Mouse (Mus musculus): ENCODE results near the gene Pdcd6. TPM values are rescaled to one million over a fixed set of nuclear protein-coding genes. Genes with fewer than 3 reads are reported as not detected.

The Pdcd6 gene
- 157 and 174 TPM in 2 replicates for polyA plus RNA-seq (2014; fragmentation: Nextera tagmentation; extraction: Ambion mirVana)

GRCm38 (mm10) chr13:74317170-74317849 lies at the start of gene Pdcd6:
Gene Pdcd6, minus strand, starts transcription at chr13:74317580.
- 1% methylated on average over 36 of the region's 36 CpGs for WGBS
- ATAC-seq (ENCODE audit: insufficient number of reproducible peaks, insufficient read depth, low FRiP score, low read depth) = peak; percentile 100
- Histone ChIP-seq H3K4me2 (replicated peaks; ENCODE audit: low read depth, low read length) (peak within 1 kb of the TSS; percentile 54), H3K9ac (replicated peaks; ENCODE audit: low read depth, low read length) (peak within 1 kb of the TSS; percentile 59), H3K4me1 (ENCODE audit: control insufficient read depth, insufficient read depth, low read length) (0 out of 2 replicates have a peak, but pooled peaks cover 5% of the 10 kb centered on the region), H3K4me3 (ENCODE audit: low read depth, low read length) (peak within 1 kb of the TSS; percentile 65), H3K9me3 (ENCODE audit: control insufficient read depth, low read depth, low read length) (no peaks in the 10 kb centered on the region), H3K36me3 (ENCODE audit: control insufficient read depth, insufficient read depth, low read length) (peaks cover 21% of the 10 kb centered on the region), H3K27ac (ENCODE audit: low read length) (peak within 1 kb of the TSS; percentile 4; the same call in 1 of the 2 replicates), H3K27me3 (ENCODE audit: control insufficient read depth, insufficient read depth, low read length) (no peaks in the 10 kb centered on the region)

GRCm38 (mm10) chr13:74363859-74364235 lies 46.5 kb upstream of the Pdcd6 start, which contains the start of gene Lrrc14b:
Gene Lrrc14b, minus strand, starts transcription at chr13:74364005.
- H3K36me3 ChIP-seq (ENCODE audit: control insufficient read depth, insufficient read depth, low read length) = peaks cover 15% of the 10 kb centered on the region
- no peaks in the 10 kb centered on the region for H3K9me3 ChIP-seq (ENCODE audit: control insufficient read depth, low read depth, low read length)
- H3K27me3 ChIP-seq (ENCODE audit: control insufficient read depth, insufficient read depth, low read length) = no peaks in the 10 kb centered on the region
- H3K27ac ChIP-seq (ENCODE audit: low read length) = no peak within 1 kb of the TSS
- WGBS = 73% methylated on average over 8 of the region's 8 CpGs
- H3K4me2 ChIP-seq (replicated peaks; ENCODE audit: low read depth, low read length) = no peak within 1 kb of the TSS
- no peak within 1 kb of the TSS for H3K9ac ChIP-seq (replicated peaks; ENCODE audit: low read depth, low read length)
- no peaks in the 10 kb centered on the region for H3K4me1 ChIP-seq (ENCODE audit: control insufficient read depth, insufficient read depth, low read length)
- no peak within 1 kb of the TSS for H3K4me3 ChIP-seq (ENCODE audit: low read depth, low read length)
- no peak for ATAC-seq (ENCODE audit: insufficient number of reproducible peaks, insufficient read depth, low FRiP score, low read depth)

- no peaks in the 10 kb centered on the region for H3K27me3 ChIP-seq (ENCODE audit: control insufficient read depth, insufficient read depth, low read length)
- peaks cover 20% of the 10 kb centered on the region for H3K36me3 ChIP-seq (ENCODE audit: control insufficient read depth, insufficient read depth, low read length)
- ATAC-seq (ENCODE audit: insufficient number of reproducible peaks, insufficient read depth, low FRiP score, low read depth) = peak; percentile 33; the same call in 1 of the 2 replicates
- WGBS = 88% methylated on average over 13 of the region's 13 CpGs
- H3K4me1 ChIP-seq (ENCODE audit: control insufficient read depth, insufficient read depth, low read length) = no peaks in the 10 kb centered on the region
- no peak overlapping the region for H3K9ac ChIP-seq (replicated peaks; ENCODE audit: low read depth, low read length)
- H3K9me3 ChIP-seq (ENCODE audit: control insufficient read depth, low read depth, low read length) = no peaks in the 10 kb centered on the region
- H3K4me2 ChIP-seq (replicated peaks; ENCODE audit: low read depth, low read length) = no peak overlapping the region
- no peak overlapping the region for H3K27ac ChIP-seq (ENCODE audit: low read length)
- no peak overlapping the region for H3K4me3 ChIP-seq (ENCODE audit: low read depth, low read length)
Observed at GRCm38 (mm10) chr13:74363176-74363858, 45.9 kb upstream of the Pdcd6 start.

- H3K4me3 ChIP-seq (ENCODE audit: low read depth, low read length) = no peak overlapping the region
- H3K4me2 ChIP-seq (replicated peaks; ENCODE audit: low read depth, low read length) = no peak overlapping the region
- no peaks in the 10 kb centered on the region for H3K9me3 ChIP-seq (ENCODE audit: control insufficient read depth, low read depth, low read length)
- ATAC-seq (ENCODE audit: insufficient number of reproducible peaks, insufficient read depth, low FRiP score, low read depth) = no peak
- H3K27ac ChIP-seq (ENCODE audit: low read length) = no peak overlapping the region
- 82% methylated on average over 2 of the region's 2 CpGs for WGBS
- no peak overlapping the region for H3K9ac ChIP-seq (replicated peaks; ENCODE audit: low read depth, low read length)
- no peaks in the 10 kb centered on the region for H3K27me3 ChIP-seq (ENCODE audit: control insufficient read depth, insufficient read depth, low read length)
- peaks cover 28% of the 10 kb centered on the region for H3K36me3 ChIP-seq (ENCODE audit: control insufficient read depth, insufficient read depth, low read length)
- no peaks in the 10 kb centered on the region for H3K4me1 ChIP-seq (ENCODE audit: control insufficient read depth, insufficient read depth, low read length)
Observed at GRCm38 (mm10) chr13:74362218-74362617, 44.8 kb upstream of the Pdcd6 start.

- 96% methylated on average over 13 of the region's 13 CpGs for WGBS
- ATAC-seq (ENCODE audit: insufficient number of reproducible peaks, insufficient read depth, low FRiP score, low read depth) = no peak
Observed at GRCm38 (mm10) chr13:74356491-74356890, 39.1 kb upstream of the Pdcd6 start.

GRCm38 (mm10) chr13:74350435-74350906 lies 33.1 kb upstream of the Pdcd6 start:
- peaks cover 10% of the 10 kb centered on the region for H3K36me3 ChIP-seq (ENCODE audit: control insufficient read depth, insufficient read depth, low read length)
- H3K4me1 ChIP-seq (ENCODE audit: control insufficient read depth, insufficient read depth, low read length) = 0 out of 2 replicates have a peak, but pooled peaks cover 11% of the 10 kb centered on the region
- ATAC-seq (ENCODE audit: insufficient number of reproducible peaks, insufficient read depth, low FRiP score, low read depth) = peak; percentile 29; the same call in 1 of the 2 replicates
- H3K27ac ChIP-seq (ENCODE audit: low read length) = peak overlapping the region; percentile 39; the same call in 1 of the 2 replicates
- H3K9ac ChIP-seq (replicated peaks; ENCODE audit: low read depth, low read length) = peak overlapping the region; percentile 88
- 2% methylated on average over 15 of the region's 15 CpGs for WGBS
- H3K9me3 ChIP-seq (ENCODE audit: control insufficient read depth, low read depth, low read length) = no peaks in the 10 kb centered on the region
- no peaks in the 10 kb centered on the region for H3K27me3 ChIP-seq (ENCODE audit: control insufficient read depth, insufficient read depth, low read length)
- peak overlapping the region; percentile 83 for H3K4me3 ChIP-seq (ENCODE audit: low read depth, low read length)
- H3K4me2 ChIP-seq (replicated peaks; ENCODE audit: low read depth, low read length) = peak overlapping the region; percentile 74

More at GRCm38 (mm10) chr13:74356491-74356890, 39.1 kb upstream of the Pdcd6 start:
- no peaks in the 10 kb centered on the region for H3K9me3 ChIP-seq (ENCODE audit: control insufficient read depth, low read depth, low read length)
- H3K4me1 ChIP-seq (ENCODE audit: control insufficient read depth, insufficient read depth, low read length) = no peaks in the 10 kb centered on the region
- H3K27ac ChIP-seq (ENCODE audit: low read length) = no peak overlapping the region
- no peak overlapping the region for H3K4me2 ChIP-seq (replicated peaks; ENCODE audit: low read depth, low read length)
- no peaks in the 10 kb centered on the region for H3K27me3 ChIP-seq (ENCODE audit: control insufficient read depth, insufficient read depth, low read length)
- H3K9ac ChIP-seq (replicated peaks; ENCODE audit: low read depth, low read length) = no peak overlapping the region
- H3K36me3 ChIP-seq (ENCODE audit: control insufficient read depth, insufficient read depth, low read length) = peaks cover 48% of the 10 kb centered on the region
- H3K4me3 ChIP-seq (ENCODE audit: low read depth, low read length) = no peak overlapping the region

GRCm38 (mm10) chr13:74349566-74350434 lies 32.4 kb upstream of the Pdcd6 start, which contains the start of the genes Sdha and Ccdc127:
Gene Sdha, minus strand, starts transcription at chr13:74350280.
Gene Ccdc127, plus strand, starts transcription at chr13:74350309.
- Histone ChIP-seq H3K27me3 (ENCODE audit: control insufficient read depth, insufficient read depth, low read length) (no peaks in the 10 kb centered on the region), H3K36me3 (ENCODE audit: control insufficient read depth, insufficient read depth, low read length) (peaks cover 10% of the 10 kb centered on the region), H3K4me1 (ENCODE audit: control insufficient read depth, insufficient read depth, low read length) (0 out of 2 replicates have a peak, but pooled peaks cover 11% of the 10 kb centered on the region), H3K4me3 (ENCODE audit: low read depth, low read length) (peak within 1 kb of the TSS; percentile 83), H3K27ac (ENCODE audit: low read length) (peak within 1 kb of the TSS; percentile 58; the same call in 1 of the 2 replicates), H3K9me3 (ENCODE audit: control insufficient read depth, low read depth, low read length) (no peaks in the 10 kb centered on the region), H3K9ac (replicated peaks; ENCODE audit: low read depth, low read length) (peak within 1 kb of the TSS; percentile 88), H3K4me2 (replicated peaks; ENCODE audit: low read depth, low read length) (peak within 1 kb of the TSS; percentile 74)
- under 1% methylated on average over 57 of the region's 57 CpGs for WGBS
- peak; percentile 97 for ATAC-seq (ENCODE audit: insufficient number of reproducible peaks, insufficient read depth, low FRiP score, low read depth)
